Mouse (Mus musculus) left cerebral cortex, postnatal 36 days (tissue): ENCODE results near the gene Capza2. TPM values are rescaled to one million over a fixed set of nuclear protein-coding genes. Genes with fewer than 3 reads are reported as not detected.
"Not testable (repeated sequence)": the region's sequence is repeated elsewhere in the genome, so short reads cannot be mapped to it uniquely, and the experiment has no call there.

ENCODE experiments used
- DNase-seq, 2 experiments: peaks; one replicate each; pipeline ENCODE4 v3.0.0; 2021 to 2022; ENCODE audit warnings: low spot score in 2 of 2, mixed read lengths in 1 of 2
- intact Hi-C: fragments of 180-260 bp; cut with DNase I; formaldehyde crosslinking; loops from one replicate; pipeline ENCODE4 v1.15.1; 2025
- total RNA-seq, 2 experiments: library from RNA; stranded (reverse); gene quantifications; 2 replicates each; pipeline ENCODE4 v1.2.3; 2021

Capza2 gene
- total RNA-seq, 2 experiments from 2014 or later: 229 to 230 TPM

DNA sequence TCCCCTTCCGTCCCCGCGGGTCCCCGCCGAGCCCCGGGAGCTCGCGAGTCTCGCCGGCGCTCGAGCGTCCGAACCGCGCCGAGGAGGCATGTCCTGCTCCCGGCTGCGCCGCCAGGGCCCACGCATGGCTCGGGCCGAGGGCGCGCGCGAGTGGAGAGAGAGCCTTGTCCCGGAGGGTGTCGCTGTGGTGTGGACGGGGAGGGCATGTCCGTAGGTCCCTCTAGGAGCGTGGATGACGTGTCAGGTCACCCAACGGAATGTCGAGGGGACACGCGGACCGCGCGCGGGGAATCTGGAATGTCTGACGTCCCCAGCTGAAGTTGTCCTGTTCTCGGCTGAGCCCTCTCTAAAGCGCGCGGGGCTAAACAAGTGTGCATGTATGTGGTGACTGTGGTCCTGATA lies 58.5 kb downstream of the Capza2 start:
- peak; percentile 61 to 65 for DNase-seq
- intact Hi-C loops: no loop called here

DNA sequence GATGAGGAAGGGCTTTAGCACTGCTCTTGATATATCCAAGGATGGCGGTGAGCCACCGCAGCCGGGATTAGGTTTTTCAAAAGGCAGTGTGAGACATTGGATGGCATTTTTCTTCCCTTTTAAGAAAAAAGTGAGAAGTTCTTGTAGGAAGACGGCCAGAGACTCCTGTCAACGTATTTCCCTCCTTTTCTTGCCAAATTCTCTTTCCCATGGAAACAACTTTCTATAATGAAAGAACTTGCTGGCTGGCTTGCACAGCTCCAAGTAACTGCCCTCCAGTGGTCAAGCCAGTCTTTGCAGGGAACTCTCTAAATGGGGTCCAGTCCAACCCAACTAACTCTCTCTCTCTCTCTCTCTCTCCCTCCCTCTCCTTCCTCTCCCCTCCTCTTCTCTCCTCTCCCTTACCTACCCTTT lies 60.3 kb downstream of the Capza2 start:
- peak; percentile 40 to 54 for DNase-seq
- intact Hi-C loops: no loop called here

DNA sequence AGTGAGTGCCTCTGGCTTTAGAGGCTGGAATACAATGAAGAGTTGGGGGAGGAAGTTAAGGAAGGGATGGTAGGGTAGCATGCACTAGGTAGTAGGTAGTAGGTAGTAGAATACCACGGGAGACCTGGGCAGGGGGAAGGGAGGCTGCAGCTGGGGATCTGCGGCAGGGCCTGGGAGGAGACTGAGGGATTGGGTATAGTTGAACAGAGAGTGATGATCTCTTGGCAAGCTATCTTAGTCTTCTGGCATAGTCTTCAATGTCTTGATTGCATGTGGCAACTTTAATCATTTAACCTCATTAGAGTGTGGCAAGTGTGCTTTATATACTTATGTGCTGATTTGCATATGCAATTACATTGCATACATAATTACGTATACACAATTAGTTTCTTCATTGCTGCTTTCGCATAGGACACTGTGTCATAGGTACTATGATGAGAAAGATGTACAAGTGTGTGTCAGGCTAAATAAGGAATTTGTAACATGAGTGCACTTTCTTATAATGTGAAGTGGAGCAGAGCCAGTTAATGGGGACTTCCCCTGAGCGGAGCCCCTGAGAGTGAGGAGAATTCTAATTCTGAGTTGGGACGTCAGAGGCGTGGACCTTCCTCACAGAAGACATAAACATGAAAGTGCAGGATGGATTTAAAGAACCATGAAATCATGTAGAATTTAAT lies 65.0 kb downstream of the Capza2 start:
- DNase-seq: no peak
- intact Hi-C loops: no loop called here

DNA sequence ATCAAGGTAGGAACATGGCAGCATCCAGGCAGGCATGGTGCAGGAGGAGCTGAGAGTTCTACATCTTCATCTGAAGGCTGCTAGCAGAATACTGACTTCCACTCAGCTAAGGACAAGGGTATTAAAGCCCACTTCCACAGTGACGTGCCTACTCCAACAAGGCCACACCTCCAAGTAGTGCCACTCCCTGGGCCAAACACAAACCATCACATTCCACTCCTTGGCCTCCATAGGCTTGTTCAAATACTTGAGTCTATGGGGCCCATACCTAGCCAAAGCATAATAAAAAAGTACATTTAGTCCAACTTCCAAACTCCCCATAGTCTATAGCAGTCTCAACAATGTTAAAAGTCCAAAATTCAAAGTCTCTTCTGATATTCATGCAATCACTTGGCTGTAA lies 68.0 kb downstream of the Capza2 start:
- intact Hi-C loops, DNase-seq: not testable (repeated sequence)

DNA sequence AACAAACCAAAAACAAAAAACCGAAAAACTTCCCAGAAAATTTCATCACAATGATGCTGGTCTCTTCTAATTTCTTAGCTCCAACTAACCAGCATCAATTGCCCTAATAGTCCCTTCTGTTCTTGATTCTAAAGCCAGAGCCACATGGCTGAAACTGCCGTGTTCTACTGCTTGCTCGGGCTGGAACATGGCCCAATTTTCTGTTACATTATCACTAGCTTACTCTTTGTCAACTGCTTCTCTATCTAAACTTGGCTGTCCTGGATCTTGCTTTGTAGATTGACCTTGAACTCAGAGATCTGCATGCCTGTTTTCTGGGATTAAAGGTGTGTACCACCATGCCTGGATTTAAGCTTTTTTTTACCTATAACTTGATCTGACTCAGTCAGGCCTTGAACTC lies 69.9 kb downstream of the Capza2 start:
- intact Hi-C loops: no loop called here
- no peak for DNase-seq

Other genes starting within 250 kb of the Capza2 start
- 10 to 100 TPM in 1 of 2 experiments, 1 to 10 TPM in 1; 9.9 to 15.5 TPM for gene Met, start 172.4 kb upstream of the Capza2 start, total RNA-seq
- 10 to 100 TPM; 28.7 to 44.5 TPM for gene St7, start 56.7 kb downstream of the Capza2 start, total RNA-seq